Mouse (Mus musculus): ENCODE results near the gene Ddx1.
"Not testable (repeated sequence)": the region's sequence is repeated elsewhere in the genome, so short reads cannot be mapped to it uniquely, and the experiment has no call there.

The Ddx1 gene

GRCm38 (mm10) chr12:13202322-13202721, 46.7 kb downstream of the Ddx1 start:
- DNase-seq, result no peak

- DNase-seq, result no peak
Observed at GRCm38 (mm10) chr12:13200576-13200975, 48.4 kb downstream of the Ddx1 start.

GRCm38 (mm10) chr12:13199338-13200301, 49.4 kb downstream of the Ddx1 start:
- no peak for DNase-seq

- no peak for DNase-seq
Observed at GRCm38 (mm10) chr12:13198157-13198556, 50.9 kb downstream of the Ddx1 start.

GRCm38 (mm10) chr12:13196146-13196545, 52.9 kb downstream of the Ddx1 start:
- DNase-seq, result no peak

- no peak for DNase-seq
Observed at GRCm38 (mm10) chr12:13195506-13195905, 53.5 kb downstream of the Ddx1 start.

GRCm38 (mm10) chr12:13188059-13188700, 60.8 kb downstream of the Ddx1 start:
- no peak for DNase-seq

GRCm38 (mm10) chr12:13186209-13186608, 62.8 kb downstream of the Ddx1 start:
- DNase-seq, result no peak

GRCm38 (mm10) chr12:13184873-13185361, 64.1 kb downstream of the Ddx1 start:
- no peak for DNase-seq

- not testable (repeated sequence) for DNase-seq
Observed at GRCm38 (mm10) chr12:13184136-13184535, 64.9 kb downstream of the Ddx1 start.

GRCm38 (mm10) chr12:13182220-13182619, 66.8 kb downstream of the Ddx1 start:
- DNase-seq, result no peak

- no peak for DNase-seq
Observed at GRCm38 (mm10) chr12:13181721-13182120, 67.3 kb downstream of the Ddx1 start.

- DNase-seq, result no peak
Observed at GRCm38 (mm10) chr12:13180715-13181335, 68.2 kb downstream of the Ddx1 start.

GRCm38 (mm10) chr12:13180332-13180714, 68.7 kb downstream of the Ddx1 start:
- no peak for DNase-seq

GRCm38 (mm10) chr12:13177606-13178005, 71.4 kb downstream of the Ddx1 start:
- no peak for DNase-seq

- no peak for DNase-seq
Observed at GRCm38 (mm10) chr12:13176927-13177326, 72.1 kb downstream of the Ddx1 start.

- no peak for DNase-seq
Observed at GRCm38 (mm10) chr12:13176136-13176535, 72.9 kb downstream of the Ddx1 start.

- no peak for DNase-seq
Observed at GRCm38 (mm10) chr12:13174022-13174421, 75.0 kb downstream of the Ddx1 start.

GRCm38 (mm10) chr12:13168073-13168472, 80.9 kb downstream of the Ddx1 start:
- no peak for DNase-seq

- DNase-seq, result no peak
Observed at GRCm38 (mm10) chr12:13167116-13167515, 81.9 kb downstream of the Ddx1 start.
